Mouse (Mus musculus) yolk sac, embryonic 10.5 days (tissue): ENCODE measurements around the gene Dido1.
"Not testable (repeated sequence)": the region's sequence is repeated elsewhere in the genome, so short reads cannot be mapped to it uniquely, and the experiment has no call there.

Source experiments
- DNase-seq: peaks from one replicate; pipeline ENCODE4 v3.0.0-alpha.2; 2017; ENCODE audit warnings: low spot score

Gene Dido1

DNA sequence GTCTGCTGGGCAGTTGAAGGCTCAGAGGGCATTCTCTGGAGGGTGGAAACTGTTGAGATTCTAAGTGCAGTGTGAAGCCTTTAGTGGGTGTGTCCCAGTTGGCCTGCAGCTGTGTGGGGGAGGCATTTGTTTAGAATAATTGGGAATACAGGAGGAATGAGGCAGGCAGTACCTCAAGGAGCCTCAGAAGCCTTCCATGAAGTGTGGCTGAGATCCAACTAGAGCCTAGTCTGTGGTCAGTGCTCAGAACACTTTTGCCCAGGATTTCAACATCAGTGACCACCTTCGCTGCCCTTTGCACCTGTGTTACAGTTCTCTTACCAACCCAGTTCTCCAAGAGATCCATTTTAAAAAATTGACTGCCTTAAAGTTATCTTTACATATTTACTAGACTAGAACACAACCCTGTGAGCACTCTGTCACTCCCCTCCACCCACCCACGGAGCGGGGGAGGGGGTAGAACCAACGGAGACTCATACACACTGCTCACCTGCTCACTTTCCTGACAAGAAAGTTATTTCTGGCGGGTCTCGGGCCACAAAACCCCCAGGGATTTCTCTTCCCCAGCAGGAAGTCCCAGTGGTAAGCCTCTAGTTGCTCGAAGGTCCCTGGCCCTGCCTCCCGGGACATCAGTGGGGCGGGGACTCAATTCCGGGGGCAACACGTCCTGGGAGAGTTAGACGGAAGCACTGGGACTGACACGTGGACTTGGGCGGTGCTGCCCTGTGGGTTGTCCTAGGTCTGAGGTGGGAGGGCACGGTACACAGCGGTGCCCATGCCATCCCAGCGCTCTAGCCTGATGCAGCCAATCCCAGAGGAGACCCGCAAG lies 15.0 kb upstream of the Dido1 start, which contains the start of gene Slc17a9:
Slc17a9 (plus strand) TSS at position 679 of the 829 bp plus-strand sequence.
- peak; percentile 57 for DNase-seq

DNA sequence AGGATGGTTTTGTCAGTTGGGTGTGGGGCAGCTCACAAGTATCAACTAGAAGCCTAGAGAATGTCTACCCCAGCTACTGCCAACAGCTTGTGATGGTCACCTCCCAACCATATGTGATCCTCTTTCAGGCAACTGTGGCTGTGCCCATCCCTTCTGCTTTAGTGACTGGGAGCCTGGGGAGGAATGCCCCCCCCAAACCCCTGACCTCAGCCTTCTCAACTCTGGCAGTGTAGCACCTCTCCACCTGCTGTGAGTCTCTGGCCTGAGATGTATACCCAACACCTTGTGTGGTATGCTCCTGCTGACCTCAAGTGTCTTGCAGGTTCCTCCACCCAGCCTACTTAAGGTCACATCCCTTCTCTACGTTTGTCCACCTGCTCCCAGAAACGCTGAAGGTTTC lies 14.1 kb upstream of the Dido1 start:
- DNase-seq: no peak

DNA sequence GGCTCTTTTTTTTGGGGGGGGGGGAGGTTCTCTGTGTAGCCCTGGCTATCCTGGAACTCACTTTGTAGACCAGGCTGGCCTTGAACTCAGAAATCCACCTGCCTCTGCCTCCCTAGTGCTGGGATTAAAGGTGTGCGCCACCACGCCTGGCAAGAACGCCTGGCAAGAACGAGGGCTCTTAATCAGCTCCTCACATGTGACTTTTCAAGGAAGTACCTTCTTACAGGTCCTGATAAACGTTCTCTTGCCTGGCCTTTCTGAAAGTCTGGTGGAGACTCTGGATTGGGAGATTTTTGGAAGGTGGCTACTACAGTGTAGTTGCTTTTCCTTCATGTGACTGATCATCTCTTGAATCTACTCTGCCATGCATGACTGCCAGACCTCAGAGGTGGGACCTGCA lies 12.9 kb upstream of the Dido1 start:
- DNase-seq: not testable (repeated sequence)

DNA sequence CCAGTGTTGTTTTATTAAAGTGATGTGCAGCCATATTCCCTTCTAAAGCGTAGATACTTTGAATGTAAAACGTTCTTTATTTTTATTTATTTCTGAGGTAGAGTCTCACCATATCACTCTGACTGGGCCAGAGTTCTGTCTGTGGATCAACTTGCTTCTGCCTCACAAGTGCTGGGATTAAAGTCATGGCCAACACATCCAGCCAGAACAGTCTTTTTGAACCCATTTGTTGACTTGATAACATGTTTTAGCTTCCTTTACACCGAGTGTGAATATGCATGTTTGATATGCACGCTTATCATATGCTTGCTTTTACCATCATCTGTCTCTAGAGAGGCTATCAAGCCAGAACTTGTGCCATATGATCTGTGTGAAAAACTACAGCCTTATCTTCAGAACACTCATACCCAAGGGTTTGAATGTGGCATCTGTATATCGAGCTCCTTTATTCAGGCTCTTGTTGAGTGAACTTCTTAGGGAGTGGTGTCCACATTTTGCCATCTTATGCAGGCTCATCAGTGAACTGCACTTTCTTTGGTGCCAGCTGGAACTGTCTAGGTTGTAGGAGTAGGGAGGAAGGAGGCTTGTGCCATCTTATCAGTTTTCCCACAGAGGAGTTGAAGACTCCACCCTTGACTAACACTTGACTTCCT lies 2.4 kb upstream of the Dido1 start:
- DNase-seq: no peak

DNA sequence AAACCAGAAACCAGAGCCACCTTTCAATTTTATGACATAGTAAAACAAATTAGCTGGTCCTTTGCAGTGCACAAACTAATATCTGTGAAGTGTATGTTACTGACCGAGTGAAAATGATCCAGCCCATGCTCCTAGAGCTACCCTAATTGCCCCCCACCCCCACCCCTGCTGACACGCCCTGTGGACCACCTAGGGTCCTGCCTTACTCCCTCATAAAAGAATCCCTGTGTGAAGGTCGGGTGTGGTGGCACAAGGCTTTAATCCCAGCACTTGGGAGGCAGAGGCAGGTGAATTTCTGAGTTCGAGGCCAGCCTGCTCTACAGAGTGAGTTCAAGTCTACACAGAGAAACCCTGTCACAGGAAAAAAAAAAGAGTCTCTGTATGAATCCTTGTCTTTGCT lies 1.7 kb upstream of the Dido1 start:
- DNase-seq: no peak

DNA sequence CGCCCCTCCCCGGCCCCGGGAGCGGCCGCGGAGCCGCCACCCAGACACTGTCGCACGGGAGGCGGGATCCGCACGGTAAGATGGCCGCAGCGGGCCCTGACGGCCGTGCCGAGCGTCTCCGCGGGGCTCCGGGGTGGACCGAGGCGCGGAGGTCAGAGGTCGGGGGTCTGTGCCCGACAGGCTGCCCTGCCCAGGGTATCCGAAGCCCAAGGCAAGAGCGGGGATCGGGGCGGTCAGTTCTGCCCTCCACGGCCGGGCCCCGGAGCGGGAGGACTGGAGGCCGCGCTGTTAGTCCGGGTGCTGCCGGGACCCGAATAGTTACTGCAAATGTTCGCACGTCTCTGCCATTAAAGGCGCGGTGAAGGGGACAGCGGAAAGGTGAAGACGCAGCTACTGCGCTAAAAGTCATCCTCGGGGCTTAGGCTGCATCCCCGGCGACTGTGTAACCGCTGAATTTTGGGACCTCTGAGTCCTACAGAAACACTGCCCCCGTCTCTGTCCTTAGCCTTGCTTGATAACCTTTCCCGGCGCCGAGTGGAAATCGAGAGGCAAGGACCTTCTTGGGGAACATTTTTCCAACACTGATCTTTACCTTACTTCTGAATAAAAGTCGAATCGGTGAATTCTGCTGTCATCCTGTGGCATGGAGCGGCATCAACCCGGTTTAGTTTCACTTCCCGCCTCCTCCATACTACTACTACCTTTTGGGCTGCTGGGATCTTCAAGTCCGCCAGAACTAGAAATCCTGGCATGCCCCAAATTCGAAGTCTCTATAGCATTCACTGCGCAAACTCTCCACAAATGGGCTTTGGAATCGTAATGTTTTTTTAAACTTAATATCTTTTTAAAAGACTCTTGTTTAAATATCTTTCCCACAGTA lies 717 bp upstream of the Dido1 start:
- DNase-seq: no peak

DNA sequence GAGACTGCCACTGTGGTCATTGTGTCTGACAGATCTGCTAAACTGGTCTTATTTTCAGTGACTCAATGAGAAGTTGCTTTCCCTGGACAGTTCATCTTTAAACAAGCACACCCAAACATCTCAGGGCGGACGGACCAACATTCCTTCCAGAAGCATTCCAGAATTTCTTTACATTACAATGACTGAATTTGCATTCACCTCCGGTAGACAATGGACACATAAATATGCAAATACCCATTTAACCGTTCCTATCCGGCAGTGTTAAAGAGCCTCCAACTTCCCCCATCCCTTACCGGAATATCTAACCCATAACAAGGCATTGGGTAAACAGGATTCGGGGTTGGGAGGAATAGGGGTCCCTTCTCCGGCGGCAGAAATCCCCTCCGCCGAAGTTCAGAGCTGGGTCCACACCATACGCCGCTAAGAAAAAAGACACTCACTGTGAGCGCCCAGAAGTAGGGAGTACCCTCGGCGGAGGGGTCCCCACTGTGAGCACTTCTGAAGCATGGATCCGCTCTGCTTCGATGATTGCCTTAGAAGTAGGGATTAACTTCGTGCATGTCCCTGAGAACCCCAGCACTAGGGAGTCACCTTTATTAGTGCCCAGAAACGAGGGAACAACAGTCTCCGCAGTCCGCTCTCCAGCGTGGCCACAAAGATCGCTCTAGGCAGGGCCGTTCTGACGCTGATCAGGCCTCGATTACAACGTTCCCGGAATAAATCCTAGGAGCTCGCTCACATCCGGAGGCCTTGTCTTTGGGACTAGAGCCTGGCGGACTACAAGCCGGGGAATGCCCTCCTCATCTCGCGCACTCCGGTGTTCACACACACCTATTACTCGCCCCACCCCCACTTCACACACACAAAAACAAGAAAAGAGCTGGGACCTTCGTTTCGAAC lies 526 bp downstream of the Dido1 start:
- no peak for DNase-seq

DNA sequence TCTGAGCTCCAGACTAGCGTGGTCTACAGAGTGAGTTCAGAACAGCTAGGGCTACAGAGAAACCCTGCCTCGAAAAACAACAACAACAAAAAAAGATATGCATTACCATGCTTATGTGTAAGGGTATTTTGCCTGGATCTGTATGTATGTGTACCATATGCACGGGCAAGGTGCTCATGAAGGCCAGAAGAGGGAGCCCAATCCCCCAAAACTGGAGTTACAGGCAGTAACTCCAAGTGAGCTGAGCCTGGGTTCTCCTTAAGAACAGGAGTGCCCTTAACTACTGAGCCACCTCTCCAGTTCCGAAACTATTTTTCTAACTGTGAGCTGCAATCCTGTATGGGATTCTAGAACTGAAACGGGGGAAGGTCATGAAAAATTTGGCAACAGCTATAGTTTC lies 3.8 kb downstream of the Dido1 start:
- DNase-seq: no peak

DNA sequence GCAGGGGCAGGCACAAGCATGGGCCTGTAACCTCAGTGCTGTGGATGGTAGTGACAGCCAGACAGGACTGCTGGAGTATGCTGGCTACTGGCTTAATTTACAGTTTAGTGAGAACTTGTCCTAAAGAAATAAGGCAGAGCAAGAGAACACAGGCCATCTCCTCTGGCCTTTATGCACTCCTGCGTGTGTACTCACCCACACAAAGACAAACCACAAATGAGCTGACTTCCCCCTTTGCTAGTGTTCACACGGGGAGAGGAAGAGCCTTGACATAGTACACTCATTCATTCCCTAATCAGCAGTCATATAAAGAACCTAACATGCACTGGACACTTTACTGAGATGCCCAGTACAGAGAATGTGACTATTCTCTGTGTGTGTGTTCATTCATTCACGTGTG lies 4.7 kb downstream of the Dido1 start:
- DNase-seq: no peak

DNA sequence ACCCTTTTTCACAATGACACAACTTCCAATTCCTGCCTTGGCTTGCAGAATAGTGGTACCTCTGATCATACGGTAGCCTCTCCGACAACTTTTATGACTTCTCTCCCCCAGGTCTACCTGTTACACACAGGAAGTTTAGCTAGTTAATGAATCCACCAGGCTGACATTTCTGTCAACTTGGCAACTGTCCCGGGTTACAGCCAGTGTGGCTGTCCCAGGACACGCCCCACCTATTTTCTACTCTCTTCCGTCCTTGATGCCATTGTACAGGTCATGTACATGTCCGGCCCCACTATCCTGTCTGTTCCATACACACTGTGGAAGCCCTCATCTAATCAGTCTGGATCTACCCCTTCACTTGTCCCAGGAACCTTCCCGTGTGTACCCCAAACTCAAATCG lies 5.2 kb downstream of the Dido1 start:
- DNase-seq: peak; percentile 48

DNA sequence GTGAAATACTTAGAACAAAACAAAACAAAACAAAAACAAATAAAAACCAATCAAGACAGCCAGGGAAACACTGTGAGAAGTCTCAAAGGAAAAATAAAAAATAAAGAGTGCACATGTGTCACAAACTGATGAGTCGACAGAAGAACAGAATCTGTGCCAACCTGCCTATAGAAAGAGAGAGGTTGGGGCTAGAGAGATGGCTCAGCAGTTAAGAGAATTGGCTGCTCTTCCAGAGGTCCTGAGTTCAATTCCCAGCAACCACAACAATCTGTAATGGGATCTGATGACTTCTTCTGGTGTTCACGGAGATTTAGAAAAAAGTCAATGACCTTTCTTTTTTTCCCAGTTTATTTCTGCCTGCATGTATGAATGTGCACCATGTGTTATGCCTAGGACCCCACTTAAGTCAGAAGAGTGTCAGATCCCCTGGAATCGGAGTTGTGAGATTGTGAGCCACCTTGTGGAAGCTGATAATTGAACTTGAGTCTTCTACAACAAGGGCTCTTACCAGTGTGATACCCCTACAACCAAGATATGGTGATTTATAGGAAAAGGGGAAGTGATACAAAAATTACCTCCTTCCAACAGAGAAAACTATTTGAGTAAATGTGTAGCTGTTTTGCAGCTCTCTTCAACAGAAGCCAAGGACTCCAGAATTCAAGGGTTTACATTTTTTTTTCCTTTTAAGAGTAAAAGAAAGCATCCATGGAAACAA lies 6.0 kb downstream of the Dido1 start:
- no peak for DNase-seq

DNA sequence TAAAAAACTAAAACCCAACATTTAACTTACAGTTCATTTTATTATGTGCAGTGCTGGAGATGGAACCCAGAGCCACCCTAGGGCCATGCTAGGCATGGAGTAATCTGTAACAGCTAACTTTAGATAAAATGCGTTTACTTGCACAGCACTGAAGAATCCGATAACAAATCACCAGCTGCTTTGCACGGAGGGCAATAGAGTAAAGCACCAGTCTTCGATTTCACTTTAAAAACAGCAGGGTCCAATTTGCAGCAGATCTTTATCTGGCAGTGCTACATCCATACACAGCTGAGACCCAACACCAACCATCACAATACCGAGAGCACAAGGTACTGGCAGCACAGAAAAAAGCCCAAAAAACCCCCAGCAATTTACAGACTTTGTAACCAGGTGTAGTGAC lies 6.6 kb downstream of the Dido1 start:
- no peak for DNase-seq

DNA sequence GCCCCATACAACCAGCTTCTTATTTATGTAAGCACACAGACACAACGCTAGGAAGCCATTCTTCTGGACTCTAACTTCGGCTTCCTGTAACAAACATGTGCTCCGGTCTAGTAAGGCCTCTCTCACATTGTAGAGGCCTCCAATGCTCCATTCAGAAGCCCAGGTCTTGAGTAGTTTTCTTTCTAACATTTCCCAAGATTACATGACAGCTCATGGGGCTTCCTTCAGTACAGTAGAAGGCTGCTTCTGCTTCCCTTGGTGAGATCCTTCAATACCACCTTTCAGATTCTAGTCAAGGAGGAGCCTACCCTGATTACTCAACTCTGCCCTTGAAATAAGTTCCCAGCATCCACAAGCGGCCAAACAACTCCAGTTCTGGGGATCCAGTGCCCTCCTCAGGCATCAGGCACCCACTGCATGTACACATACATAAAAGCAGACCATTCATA lies 7.1 kb downstream of the Dido1 start:
- no peak for DNase-seq

DNA sequence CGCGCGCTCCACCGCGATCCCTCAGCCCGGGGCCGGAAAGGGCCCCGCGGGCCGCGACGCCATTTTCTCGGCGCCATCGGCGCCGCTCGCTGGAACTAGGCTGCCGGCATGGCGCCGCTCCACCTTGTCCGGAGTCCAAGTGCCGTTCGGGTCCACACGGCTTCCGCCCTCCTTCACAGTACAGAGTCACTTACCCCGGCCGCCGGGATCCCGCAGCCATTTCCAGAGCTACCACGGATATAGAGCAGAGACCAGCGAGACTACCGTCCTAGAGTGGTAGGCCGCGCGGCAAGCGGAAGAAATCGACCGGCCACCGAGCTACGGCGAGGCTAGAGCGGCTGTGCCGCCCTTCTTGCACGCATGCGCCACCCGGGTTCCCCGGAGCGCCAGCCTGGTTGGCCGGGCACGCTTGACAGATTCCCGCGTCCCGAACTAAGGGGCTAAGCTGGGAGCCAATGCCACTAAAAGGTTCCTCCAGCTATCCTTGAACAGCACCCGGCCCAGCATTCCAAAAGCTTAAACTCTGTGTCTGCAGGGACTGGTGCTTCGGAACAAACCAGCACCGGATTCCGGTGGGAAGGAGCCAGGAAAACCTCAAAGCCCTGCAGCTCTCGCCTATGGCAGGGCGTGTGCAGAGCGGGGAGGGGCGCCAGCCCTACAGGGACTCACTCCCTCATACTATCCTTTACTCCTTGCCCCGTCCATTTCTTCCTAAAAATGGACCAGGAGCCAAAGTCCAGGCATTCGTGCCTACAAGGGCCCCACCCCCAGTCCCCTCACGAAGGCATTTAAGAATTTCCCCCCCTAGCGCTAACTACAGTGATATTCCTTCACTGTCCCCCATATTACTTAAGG lies 7.8 kb downstream of the Dido1 start:
- peak; percentile 89 for DNase-seq

DNA sequence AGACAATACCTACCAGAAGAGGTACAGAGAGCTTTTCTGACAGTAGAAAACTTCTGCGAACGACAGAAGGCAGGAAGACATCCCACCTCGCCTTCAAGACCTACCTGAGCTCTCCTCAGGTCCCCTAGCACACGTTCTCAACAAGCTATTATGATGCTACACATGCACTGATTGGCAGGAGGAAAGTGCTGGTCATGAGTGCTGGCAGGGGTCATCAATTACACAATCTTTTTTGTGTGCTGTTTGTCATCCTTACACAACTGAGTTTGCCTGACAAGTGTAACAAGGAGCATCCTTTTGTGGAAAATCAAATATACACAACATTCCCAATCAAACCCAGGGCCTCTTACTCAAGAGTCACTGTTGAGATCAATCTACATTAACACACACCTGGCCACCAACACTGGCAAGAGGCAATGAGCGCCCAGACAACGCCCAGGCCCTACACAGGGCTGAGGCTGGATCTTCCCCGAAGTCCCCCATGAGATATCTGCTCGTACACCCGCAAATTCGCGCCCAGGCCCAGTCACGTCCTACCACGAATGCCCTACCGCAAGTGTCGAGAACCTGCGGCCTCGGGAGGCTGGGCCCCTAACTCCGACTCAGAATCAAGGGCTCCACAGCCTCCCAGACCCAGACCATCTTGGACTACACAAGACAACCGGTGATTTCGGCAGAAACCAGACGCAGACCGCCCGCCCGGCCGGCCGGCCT lies 8.6 kb downstream of the Dido1 start:
- DNase-seq: no peak

DNA sequence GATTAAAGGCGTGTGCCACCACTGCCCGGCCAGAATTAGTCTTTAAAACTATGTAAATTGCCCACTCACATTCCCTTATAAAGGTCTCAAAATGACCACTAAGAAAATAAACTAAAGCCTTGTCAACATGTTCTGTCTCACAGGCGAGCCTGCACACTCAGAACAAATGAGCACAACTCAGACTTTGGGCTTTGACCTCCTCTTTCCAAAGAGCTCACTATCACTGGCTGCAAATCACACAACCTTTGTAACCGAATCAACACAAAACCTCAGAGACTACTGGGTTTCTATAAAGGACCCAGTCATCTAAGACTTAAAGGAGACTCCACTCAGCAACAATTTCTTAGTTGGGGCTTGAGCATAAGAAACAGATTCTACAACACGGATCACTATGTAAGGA lies 9.3 kb downstream of the Dido1 start:
- DNase-seq: peak; percentile 69

DNA sequence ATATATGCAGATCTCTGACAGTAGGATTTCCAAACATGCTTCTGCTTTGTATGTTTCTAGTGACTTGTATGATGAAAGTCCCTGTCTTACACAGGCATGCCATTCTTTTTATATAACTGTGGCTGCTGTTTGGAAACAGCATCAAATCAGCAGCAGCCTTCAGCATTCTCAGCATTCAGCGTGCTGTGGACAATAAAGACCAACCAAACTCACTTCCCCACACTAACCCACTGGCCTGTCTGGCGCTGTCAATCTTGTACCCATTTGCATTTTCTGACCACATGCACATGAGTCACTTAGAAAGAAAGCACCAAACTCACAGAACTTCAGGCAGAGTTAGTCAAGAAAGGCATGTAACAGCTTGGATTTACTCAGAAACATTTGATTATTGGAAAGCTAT lies 14.6 kb downstream of the Dido1 start:
- no peak for DNase-seq

DNA sequence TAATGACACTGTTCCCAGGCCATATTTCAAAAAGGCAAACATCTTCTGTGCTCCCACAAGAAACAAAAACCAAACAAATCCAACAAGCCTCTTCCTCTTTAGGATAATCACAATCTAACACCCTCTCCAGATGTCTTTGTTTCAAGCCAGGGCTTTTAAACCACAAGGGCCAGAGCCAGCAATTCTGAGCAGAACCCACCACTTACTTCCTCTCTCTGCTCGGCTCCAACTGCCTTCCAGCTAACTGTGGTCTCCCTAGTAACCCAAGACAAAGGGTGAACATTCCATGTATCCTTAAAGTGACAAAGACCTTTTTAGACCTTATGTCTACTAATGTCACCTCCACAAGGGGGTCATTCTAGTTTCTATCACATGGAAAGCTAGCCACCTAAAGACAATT lies 17.2 kb downstream of the Dido1 start:
- no peak for DNase-seq

DNA sequence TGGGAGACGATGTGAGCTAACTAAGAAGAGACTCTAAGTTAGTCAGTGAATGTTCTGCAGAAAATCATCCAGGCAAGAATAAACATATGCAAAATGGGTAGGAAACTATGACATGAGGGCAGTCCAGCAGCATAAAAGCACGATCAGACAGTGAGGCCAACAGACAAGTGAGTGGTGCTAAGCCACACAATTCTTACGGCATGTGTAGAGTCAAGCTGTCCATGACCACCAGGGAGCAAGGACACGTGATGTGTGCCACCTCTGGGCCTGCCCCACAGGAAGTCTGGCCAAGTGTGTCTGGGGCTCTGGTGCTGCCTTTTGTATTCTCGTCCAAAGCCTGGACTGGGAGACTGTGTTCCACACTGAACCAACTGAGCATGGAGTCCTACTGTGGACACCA lies 20.0 kb downstream of the Dido1 start:
- no peak for DNase-seq
